Mouse (Mus musculus): Measurements from ENCODE around the gene Fam167b.

DNA sequence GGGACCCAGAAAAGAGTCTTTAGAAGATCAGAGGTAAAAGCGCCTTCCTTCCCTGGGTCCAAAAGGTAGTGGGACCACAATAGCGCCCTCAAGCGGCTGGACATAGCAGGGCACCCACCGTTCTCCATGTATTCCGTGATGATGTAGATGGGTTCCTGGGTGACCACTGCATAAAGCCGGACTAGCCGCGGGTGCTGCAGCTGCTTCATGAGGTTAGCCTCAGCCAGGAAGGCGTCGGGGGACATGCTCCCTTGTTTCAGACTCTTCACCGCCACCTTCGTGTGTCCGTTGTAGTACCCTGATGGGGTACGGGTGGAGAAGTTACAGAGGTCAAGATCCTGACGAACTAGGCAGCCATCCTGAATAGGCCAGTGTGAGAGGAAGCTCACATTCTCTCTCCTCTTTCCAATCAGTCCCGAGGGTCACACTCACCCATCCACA lies 22.9 kb downstream of the Fam167b start:
- TF ChIP-seq CTCF (IDR thresholded peaks at IDR 0.05; ENCODE audit: low read depth) (peak; percentile 52), EP300 (IDR thresholded peaks at IDR 0.05; ENCODE audit: low read depth) (no peak)

Data from heart, postnatal 0 days (tissue).